19 mouse cellular contexts compared by ENCODE assay signal in the genomic region with DNA sequence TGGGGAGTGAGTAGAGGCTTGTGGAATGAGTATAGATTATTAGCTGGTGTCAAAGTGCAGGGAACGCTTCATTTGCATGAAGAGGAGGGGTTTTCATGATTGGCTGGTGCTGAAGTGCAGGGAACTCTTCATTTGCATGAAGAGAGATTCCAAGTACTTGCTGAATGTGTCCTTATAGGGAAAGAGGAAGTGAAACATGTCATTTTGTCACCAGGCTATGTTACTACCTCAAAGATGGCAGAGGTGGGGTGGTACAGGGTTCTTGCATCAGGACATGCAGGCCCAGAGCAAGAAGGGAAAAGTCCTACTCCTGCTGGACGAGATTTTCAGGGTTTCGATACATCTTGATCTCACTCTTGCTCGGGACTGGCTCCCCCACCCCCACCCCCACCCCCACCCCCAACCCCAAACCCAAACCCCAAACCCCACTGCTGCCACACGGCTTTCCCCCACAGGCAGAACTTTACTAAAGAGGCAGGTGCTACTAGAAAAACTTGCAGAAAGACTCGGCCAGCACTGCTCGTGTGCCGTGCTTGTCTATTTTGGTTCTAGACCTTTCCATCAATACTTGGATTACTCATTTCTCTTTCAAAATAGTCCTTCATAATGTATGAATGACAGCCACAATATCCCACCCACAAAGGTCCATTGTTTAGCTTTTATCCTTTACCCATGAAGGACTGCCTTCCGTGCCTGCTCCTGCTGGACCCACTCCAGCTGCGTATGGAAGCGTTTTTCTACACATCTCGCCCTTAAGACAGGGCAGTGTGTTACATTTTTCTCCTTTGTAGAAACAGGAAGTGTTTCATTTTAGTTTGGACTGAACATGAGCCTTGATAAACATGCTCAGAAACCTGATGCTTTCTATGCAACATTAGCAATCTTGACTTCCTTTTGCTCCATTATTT.
A peak's percentile ranks its signal among the peaks of the same experiment; 100 is the strongest.
DNase-seq lines count a peak whose midpoint lies in the region; ATAC-seq and TF ChIP-seq lines count a peak whose summit lies in the region.
"Had no signal": no experiment of that assay in that cellular context is flagged by ENCODE, and none has a peak within 500 bp of the region (broad histone marks: within the 10 kb centered on the region; RNA-seq: fewer than 3 reads in every experiment).

No protein-coding gene starts in this region.

- TF ChIP-seq CTCF in lung, postnatal 0 days (IDR thresholded peaks at IDR 0.05): no peak

- H3K4me2 ChIP-seq in heart, embryonic 16.5 days (ENCODE audit: low read depth, low read length): no peak overlapping the region
- no peak overlapping the region for H3K4me2 ChIP-seq in midbrain, embryonic 12.5 days (replicated peaks)
- no peak overlapping the region for H3K4me2 ChIP-seq in midbrain, embryonic 14.5 days (ENCODE audit: low read length)
- H3K4me2 ChIP-seq in lung, postnatal 0 days (replicated peaks; ENCODE audit: low read depth, low read length): no peak overlapping the region
- H3K4me2 ChIP-seq: midbrain, embryonic 13.5 days had no signal

- no peak overlapping the region for H3K4me3 ChIP-seq in heart, embryonic 16.5 days (ENCODE audit: low read length)
- no peak overlapping the region for H3K4me3 ChIP-seq in midbrain, embryonic 12.5 days
- H3K4me3 ChIP-seq in midbrain, embryonic 14.5 days (replicated peaks; ENCODE audit: low read depth, low read length): no peak overlapping the region
- H3K4me3 ChIP-seq in lung, postnatal 0 days (ENCODE audit: low read depth, low read length): no peak overlapping the region
- H3K4me3 ChIP-seq: heart, embryonic 10.5 days; midbrain, embryonic 13.5 days had no signal

- peak overlapping the region; percentile 32 for H3K27ac ChIP-seq in heart, embryonic 16.5 days (ENCODE audit: low read length)
- H3K27ac ChIP-seq in midbrain, embryonic 12.5 days (replicated peaks): no peak overlapping the region
- H3K27ac ChIP-seq in midbrain, embryonic 14.5 days (replicated peaks; ENCODE audit: low read depth, low read length): no peak overlapping the region
- peak overlapping the region; percentile 68 for H3K27ac ChIP-seq in lung, postnatal 0 days (ENCODE audit: low read length)
- H3K27ac ChIP-seq: heart, embryonic 10.5 days; midbrain, embryonic 13.5 days had no signal

- TF ChIP-seq EP300 in lung, postnatal 0 days (IDR thresholded peaks at IDR 0.05): peak; percentile 79

- ATAC-seq in heart, embryonic 16.5 days (replicated peaks; ENCODE audit: extremely low read depth, insufficient read depth, low FRiP score): no peak
- ATAC-seq in midbrain, embryonic 12.5 days (ENCODE audit: low FRiP score, low read depth): 0 out of 2 replicates have a peak, but pooled peaks have one; percentile 20
- ATAC-seq in midbrain, embryonic 14.5 days (ENCODE audit: low FRiP score, low TSS enrichment): no peak
- ATAC-seq in lung, postnatal 0 days: peak; percentile 59
- ATAC-seq: liver, postnatal 0 days; midbrain, embryonic 13.5 days had no signal

- WGBS in heart, embryonic 16.5 days: 73% methylated on average over 12 of the region's 12 CpGs
- WGBS in midbrain, embryonic 12.5 days: 74% methylated on average over 12 of the region's 12 CpGs
- 67% methylated on average over 12 of the region's 12 CpGs for WGBS in midbrain, embryonic 14.5 days
- WGBS in lung, postnatal 0 days: 49% methylated on average over 12 of the region's 12 CpGs

- intact Hi-C loops in heart, postnatal 14 days (cut with DNase I): loop anchor here (10.0 kb wide), 1 partner anchor 246 kb away; no protein-coding TSS in a partner anchor

- peaks cover 3% of the 10 kb centered on the region for H3K4me1 ChIP-seq in heart, embryonic 16.5 days (ENCODE audit: control insufficient read depth, insufficient read depth, low read length)
- H3K4me1 ChIP-seq in midbrain, embryonic 12.5 days: no peaks in the 10 kb centered on the region
- H3K4me1 ChIP-seq in midbrain, embryonic 14.5 days (ENCODE audit: control insufficient read depth, insufficient read depth, low read length): no peaks in the 10 kb centered on the region
- H3K4me1 ChIP-seq in lung, postnatal 0 days (ENCODE audit: insufficient read depth, low read depth, low read length): no peaks in the 10 kb centered on the region
- H3K4me1 ChIP-seq: midbrain, embryonic 13.5 days had no signal

- DNase-seq in heart, postnatal 14 days: no peak
- no peak for DNase-seq in midbrain, embryonic 14.5 days
- peak; percentile 65 for DNase-seq in lung, postnatal 0 days (ENCODE audit: low spot score)
- DNase-seq in adrenal gland, adult 2 months: no peak
- no peak for DNase-seq in gastrocnemius, postnatal 10 days
- no peak for DNase-seq in urinary bladder, adult 18-20 months (ENCODE audit: low spot score in 2 of 2)
- DNase-seq: adrenal gland, adult 8-10 months; B cell, adult 2 months; cerebellum, adult 11 months; kidney, adult 8-10 months; layer of hippocampus, postnatal 36 days; liver; liver, postnatal 0 days; retina, postnatal 1 day; thymus, adult 18-20 months had no signal

- no peaks in the 10 kb centered on the region for H3K27me3 ChIP-seq in heart, embryonic 16.5 days (ENCODE audit: control insufficient read depth, insufficient read depth, low read length)
- no peaks in the 10 kb centered on the region for H3K27me3 ChIP-seq in midbrain, embryonic 12.5 days
- no peaks in the 10 kb centered on the region for H3K27me3 ChIP-seq in midbrain, embryonic 14.5 days (ENCODE audit: control insufficient read depth, insufficient read depth, low read length)
- H3K27me3 ChIP-seq in lung, postnatal 0 days (replicated peaks; ENCODE audit: insufficient read depth, low read length): no peaks in the 10 kb centered on the region
- H3K27me3 ChIP-seq: midbrain, embryonic 13.5 days had no signal

- H3K9me3 ChIP-seq in heart, embryonic 16.5 days (replicated peaks; ENCODE audit: control insufficient read depth, low read length): no peaks in the 10 kb centered on the region
- no peaks in the 10 kb centered on the region for H3K9me3 ChIP-seq in midbrain, embryonic 12.5 days
- no peaks in the 10 kb centered on the region for H3K9me3 ChIP-seq in midbrain, embryonic 14.5 days (ENCODE audit: control insufficient read depth, low read length)
- no peaks in the 10 kb centered on the region for H3K9me3 ChIP-seq in lung, postnatal 0 days (ENCODE audit: low read length)
- H3K9me3 ChIP-seq: heart, embryonic 10.5 days; midbrain, embryonic 13.5 days had no signal

- H3K9ac ChIP-seq in heart, embryonic 16.5 days (ENCODE audit: low read length): no peak overlapping the region
- no peak overlapping the region for H3K9ac ChIP-seq in midbrain, embryonic 12.5 days (replicated peaks)
- no peak overlapping the region for H3K9ac ChIP-seq in midbrain, embryonic 14.5 days (replicated peaks; ENCODE audit: low read length)
- no peak overlapping the region for H3K9ac ChIP-seq in lung, postnatal 0 days (replicated peaks; ENCODE audit: low read depth)
- H3K9ac ChIP-seq: liver, postnatal 0 days; midbrain, embryonic 13.5 days had no signal

- H3K36me3 ChIP-seq in heart, embryonic 16.5 days (ENCODE audit: control insufficient read depth, insufficient read depth): no peaks in the 10 kb centered on the region
- no peaks in the 10 kb centered on the region for H3K36me3 ChIP-seq in midbrain, embryonic 12.5 days
- H3K36me3 ChIP-seq in midbrain, embryonic 14.5 days (ENCODE audit: control insufficient read depth, insufficient read depth, low read length): no peaks in the 10 kb centered on the region
- no peaks in the 10 kb centered on the region for H3K36me3 ChIP-seq in lung, postnatal 0 days (ENCODE audit: insufficient read depth, low read length)
- H3K36me3 ChIP-seq: heart, embryonic 10.5 days; midbrain, embryonic 13.5 days had no signal

Comparison
In these comparisons a context has a peak if more than half of its experiments do, and no peak if none do; other contexts are left out.
1. ATAC-seq: peak in midbrain, embryonic 12.5 days (single experiment) and lung, postnatal 0 days (single experiment); none in heart, embryonic 16.5 days (single experiment) and midbrain, embryonic 14.5 days (single experiment).
2. H3K27ac ChIP-seq: peak in heart, embryonic 16.5 days (single experiment) and lung, postnatal 0 days (single experiment); none in midbrain, embryonic 12.5 days (single experiment) and midbrain, embryonic 14.5 days (single experiment).